Mouse (Mus musculus) testis, adult 2 months (tissue): ENCODE data around the gene Rgs11.

Experiments used
- CTCF ChIP-seq: fragments of 200-500 bp; IDR thresholded peaks from 2 replicates; pipeline ENCODE4 v1.5.1; 2012; ENCODE audit warnings: low read depth, mild to moderate bottlenecking, inconsistent platforms, low read length, moderate library complexity; ENCODE audit not compliant: control insufficient read depth, insufficient read depth, insufficient replicate concordance
- POLR2A ChIP-seq: fragments of 200-500 bp; IDR thresholded peaks from 2 replicates; pipeline ENCODE4 v1.6.1; 2012; ENCODE audit warnings: low read depth, mild to moderate bottlenecking, inconsistent platforms, low read length, moderate library complexity; ENCODE audit not compliant: control insufficient read depth

- TF ChIP-seq POLR2A (no peak), CTCF (no peak)
Measured at GRCm38 (mm10) chr17:26237667-26238066, 34.9 kb downstream of the Rgs11 start.
